Mouse (Mus musculus): ENCODE measurements around the gene Myl9. TPM values are rescaled to one million over a fixed set of nuclear protein-coding genes. Genes with fewer than 3 reads are reported as not detected.

The Myl9 gene
- polyA plus RNA-seq, 2 experiments, result 127 to 269 TPM

- Histone ChIP-seq H3K9ac (ENCODE audit: low read depth, low read length, severe bottlenecking) (no peak overlapping the region), H3K9me3 (ENCODE audit: control insufficient read depth, low read length) (no peaks in the 10 kb centered on the region), H3K4me2 (replicated peaks; ENCODE audit: low read depth, low read length, severe bottlenecking) (0 out of 2 replicates have a peak overlapping the region, but pooled peaks have one; percentile 4), H3K27me3 (ENCODE audit: control insufficient read depth, insufficient read depth, low read length) (no peaks in the 10 kb centered on the region), H3K27ac (replicated peaks; ENCODE audit: low read depth, low read length) (no peak overlapping the region; the same call in 1 of the 2 replicates), H3K4me1 (ENCODE audit: control insufficient read depth, insufficient read depth, low read length) (peaks cover 20% of the 10 kb centered on the region), H3K4me3 (replicated peaks; ENCODE audit: low read length) (no peak overlapping the region), H3K36me3 (ENCODE audit: control insufficient read depth, insufficient read depth, low read length) (no peaks in the 10 kb centered on the region)
- no peak for ATAC-seq (ENCODE audit: low FRiP score, low read depth)
- no peak for DNase-seq (ENCODE audit: low spot score)
- 69% methylated on average over 7 of the region's 7 CpGs for WGBS
- no peak for TF ChIP-seq POLR2A (IDR thresholded peaks at IDR 0.05; ENCODE audit: borderline replicate concordance, extremely low read depth, insufficient read depth, insufficient read length)
Observed at GRCm38 (mm10) chr2:156777326-156778004, 2.2 kb downstream of the Myl9 start.

DNA sequence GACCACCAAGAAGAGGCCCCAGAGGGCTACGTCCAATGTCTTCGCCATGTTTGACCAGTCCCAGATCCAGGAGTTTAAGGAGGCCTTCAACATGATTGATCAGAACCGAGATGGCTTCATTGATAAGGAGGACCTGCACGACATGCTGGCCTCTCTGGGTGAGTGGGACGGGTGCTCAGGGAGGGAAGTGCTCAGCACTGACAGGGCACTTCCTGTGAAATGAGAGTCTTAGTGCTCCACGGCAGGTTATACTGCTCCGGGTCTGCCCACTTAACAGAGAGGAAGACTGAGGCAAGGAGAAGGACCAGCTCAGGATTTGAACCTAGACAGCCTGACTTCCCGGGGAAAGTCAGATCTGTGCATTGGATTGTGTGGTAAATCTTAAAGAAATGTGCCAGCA is 3.4 kb downstream of the Myl9 start:
- no peak overlapping the region for H3K9ac ChIP-seq (ENCODE audit: low read depth, low read length, severe bottlenecking)
- ATAC-seq (ENCODE audit: low FRiP score, low read depth), result no peak
- H3K4me1 ChIP-seq (ENCODE audit: control insufficient read depth, insufficient read depth, low read length), result peaks cover 20% of the 10 kb centered on the region
- DNase-seq (ENCODE audit: low spot score), result no peak
- no peaks in the 10 kb centered on the region for H3K27me3 ChIP-seq (ENCODE audit: control insufficient read depth, insufficient read depth, low read length)
- 80% methylated on average over 8 of the region's 8 CpGs for WGBS
- no peak overlapping the region for H3K4me2 ChIP-seq (replicated peaks; ENCODE audit: low read depth, low read length, severe bottlenecking)
- no peaks in the 10 kb centered on the region for H3K36me3 ChIP-seq (ENCODE audit: control insufficient read depth, insufficient read depth, low read length)
- no peak overlapping the region for H3K27ac ChIP-seq (replicated peaks; ENCODE audit: low read depth, low read length)
- no peak for TF ChIP-seq POLR2A (IDR thresholded peaks at IDR 0.05; ENCODE audit: borderline replicate concordance, extremely low read depth, insufficient read depth, insufficient read length)
- no peak overlapping the region for H3K4me3 ChIP-seq (replicated peaks; ENCODE audit: low read length)
- no peaks in the 10 kb centered on the region for H3K9me3 ChIP-seq (ENCODE audit: control insufficient read depth, low read length)

DNA sequence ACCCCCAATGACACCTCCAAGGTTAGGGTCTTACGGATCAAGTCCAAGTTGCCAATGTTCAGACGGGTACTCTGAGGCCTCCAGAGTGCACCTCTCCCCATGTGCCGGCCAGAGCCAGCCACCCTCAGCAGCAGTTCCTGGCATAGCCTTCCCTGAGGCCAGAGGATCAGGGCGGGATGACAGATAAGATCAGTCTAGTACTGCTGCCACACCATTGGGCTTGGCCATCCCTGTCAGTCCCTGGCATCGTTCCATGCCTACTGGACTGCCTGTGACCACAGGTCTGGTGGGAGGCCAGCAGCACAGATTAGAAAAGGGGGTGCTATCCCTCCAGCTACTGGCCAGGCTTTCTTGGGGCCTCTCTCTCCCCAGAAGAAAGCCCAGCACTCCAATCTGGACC is 3.8 kb downstream of the Myl9 start:
- 69% methylated on average over 5 of the region's 5 CpGs for WGBS
- DNase-seq (ENCODE audit: low spot score) (no peak), ATAC-seq (ENCODE audit: low FRiP score, low read depth) (no peak)

DNA sequence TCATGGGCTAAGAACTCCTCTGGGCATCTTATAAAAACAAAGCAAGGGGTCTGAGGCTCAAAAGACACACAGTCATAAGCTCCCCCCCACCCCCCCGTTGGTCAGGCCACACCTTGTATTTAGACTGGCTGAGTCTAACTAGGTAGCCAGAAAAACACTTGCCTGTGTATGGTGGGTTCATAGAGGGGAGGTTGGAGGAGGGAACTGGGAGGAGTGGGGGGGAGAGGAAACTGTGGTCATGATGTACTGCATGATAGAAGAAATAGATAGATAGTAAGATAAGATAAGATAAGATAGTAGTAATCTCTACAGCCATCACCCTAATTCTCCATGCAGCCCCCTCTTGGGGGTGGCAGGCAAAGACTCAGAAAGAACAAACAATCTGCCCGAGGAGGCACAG is 4.3 kb downstream of the Myl9 start:
- no peak overlapping the region for H3K4me3 ChIP-seq (replicated peaks; ENCODE audit: low read length)
- no peak for DNase-seq (ENCODE audit: low spot score)
- no peak overlapping the region for H3K4me2 ChIP-seq (replicated peaks; ENCODE audit: low read depth, low read length, severe bottlenecking)
- no peaks in the 10 kb centered on the region for H3K36me3 ChIP-seq (ENCODE audit: control insufficient read depth, insufficient read depth, low read length)
- H3K9ac ChIP-seq (ENCODE audit: low read depth, low read length, severe bottlenecking), result no peak overlapping the region
- no peaks in the 10 kb centered on the region for H3K27me3 ChIP-seq (ENCODE audit: control insufficient read depth, insufficient read depth, low read length)
- H3K9me3 ChIP-seq (ENCODE audit: control insufficient read depth, low read length), result no peaks in the 10 kb centered on the region
- no peak for TF ChIP-seq POLR2A (IDR thresholded peaks at IDR 0.05; ENCODE audit: borderline replicate concordance, extremely low read depth, insufficient read depth, insufficient read length)
- no peak for ATAC-seq (ENCODE audit: low FRiP score, low read depth)
- 48% methylated on average over 2 of the region's 2 CpGs for WGBS
- H3K27ac ChIP-seq (replicated peaks; ENCODE audit: low read depth, low read length), result no peak overlapping the region
- peaks cover 14% of the 10 kb centered on the region for H3K4me1 ChIP-seq (ENCODE audit: control insufficient read depth, insufficient read depth, low read length)

More for the DNA sequence above, 3.8 kb downstream of the Myl9 start:
- Histone ChIP-seq H3K4me3 (replicated peaks; ENCODE audit: low read length) (no peak overlapping the region), H3K4me2 (replicated peaks; ENCODE audit: low read depth, low read length, severe bottlenecking) (no peak overlapping the region), H3K36me3 (ENCODE audit: control insufficient read depth, insufficient read depth, low read length) (no peaks in the 10 kb centered on the region), H3K9ac (ENCODE audit: low read depth, low read length, severe bottlenecking) (no peak overlapping the region), H3K4me1 (ENCODE audit: control insufficient read depth, insufficient read depth, low read length) (peaks cover 19% of the 10 kb centered on the region), H3K27me3 (ENCODE audit: control insufficient read depth, insufficient read depth, low read length) (no peaks in the 10 kb centered on the region), H3K9me3 (ENCODE audit: control insufficient read depth, low read length) (no peaks in the 10 kb centered on the region), H3K27ac (replicated peaks; ENCODE audit: low read depth, low read length) (no peak overlapping the region)
- no peak for TF ChIP-seq POLR2A (IDR thresholded peaks at IDR 0.05; ENCODE audit: borderline replicate concordance, extremely low read depth, insufficient read depth, insufficient read length)

- no peak overlapping the region for H3K4me3 ChIP-seq (replicated peaks; ENCODE audit: low read length)
- peaks cover 11% of the 10 kb centered on the region for H3K4me1 ChIP-seq (ENCODE audit: control insufficient read depth, insufficient read depth, low read length)
- H3K27me3 ChIP-seq (ENCODE audit: control insufficient read depth, insufficient read depth, low read length), result no peaks in the 10 kb centered on the region
- DNase-seq (ENCODE audit: low spot score), result no peak
- H3K27ac ChIP-seq (replicated peaks; ENCODE audit: low read depth, low read length), result no peak overlapping the region
- no peak overlapping the region for H3K4me2 ChIP-seq (replicated peaks; ENCODE audit: low read depth, low read length, severe bottlenecking)
- no peak for ATAC-seq (ENCODE audit: low FRiP score, low read depth)
- no peak for TF ChIP-seq POLR2A (IDR thresholded peaks at IDR 0.05; ENCODE audit: borderline replicate concordance, extremely low read depth, insufficient read depth, insufficient read length)
- no peaks in the 10 kb centered on the region for H3K9me3 ChIP-seq (ENCODE audit: control insufficient read depth, low read length)
- no peaks in the 10 kb centered on the region for H3K36me3 ChIP-seq (ENCODE audit: control insufficient read depth, insufficient read depth, low read length)
- no peak overlapping the region for H3K9ac ChIP-seq (ENCODE audit: low read depth, low read length, severe bottlenecking)
- WGBS, result 74% methylated on average over 9 of the region's 9 CpGs
Observed at GRCm38 (mm10) chr2:156780129-156780528, 4.9 kb downstream of the Myl9 start.
